Mouse (Mus musculus): ENCODE data around the gene Ctnnb1. TPM values are rescaled to one million over a fixed set of nuclear protein-coding genes. Genes with fewer than 3 reads are reported as not detected.

Gene Ctnnb1
- 448 and 454 TPM in 2 replicates for polyA plus RNA-seq (2015; fragmentation: Nextera tagmentation; extraction: Ambion mirVana)

DNA sequence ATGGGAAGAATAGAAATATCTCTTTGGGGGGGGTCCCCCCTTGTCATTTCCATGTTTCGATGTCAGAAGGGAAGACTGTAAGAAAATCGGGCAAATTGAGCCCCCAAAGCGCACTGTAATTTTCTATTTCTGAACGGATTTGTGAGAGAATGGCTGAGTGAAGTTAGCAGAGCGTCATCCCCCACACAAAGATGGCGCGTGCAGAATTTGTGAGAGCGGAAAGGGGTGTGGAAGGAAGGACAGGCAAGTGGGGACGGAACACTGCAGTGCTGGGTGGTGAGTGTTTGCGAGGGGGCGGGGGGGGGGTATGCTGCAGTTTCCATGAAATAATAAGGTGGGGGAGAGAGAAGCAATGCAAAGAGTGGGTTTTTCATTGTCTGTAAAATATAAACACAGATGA lies at the start of gene Ctnnb1:
Gene Ctnnb1, plus strand, starts transcription at position 136 of the 400 bp plus-strand sequence.
- H3K9ac ChIP-seq (ENCODE audit: low read depth, low read length) = no peak within 1 kb of the TSS
- H3K4me2 ChIP-seq (ENCODE audit: low read depth, low read length) = no peak within 1 kb of the TSS
- H3K36me3 ChIP-seq (ENCODE audit: control insufficient read depth, insufficient read depth, low read length) = no peaks in the 10 kb centered on the region
- H3K4me3 ChIP-seq (ENCODE audit: low read length) = no peak within 1 kb of the TSS
- WGBS = 83% methylated on average over 11 of the region's 11 CpGs
- no peaks in the 10 kb centered on the region for H3K27me3 ChIP-seq (replicated peaks; ENCODE audit: control insufficient read depth, insufficient read depth, low read length)
- no peaks in the 10 kb centered on the region for H3K9me3 ChIP-seq (ENCODE audit: control insufficient read depth, low read length)
- H3K27ac ChIP-seq (ENCODE audit: low read length) = no peak within 1 kb of the TSS
- peaks cover 2% of the 10 kb centered on the region; the same call in 1 of the 2 replicates for H3K4me1 ChIP-seq (ENCODE audit: control insufficient read depth, insufficient read depth, low read length)
- ATAC-seq = no peak

- ATAC-seq = no peak
- no peaks in the 10 kb centered on the region for H3K36me3 ChIP-seq (ENCODE audit: control insufficient read depth, insufficient read depth, low read length)
- H3K4me3 ChIP-seq (ENCODE audit: low read length) = no peak overlapping the region
- no peaks in the 10 kb centered on the region for H3K27me3 ChIP-seq (replicated peaks; ENCODE audit: control insufficient read depth, insufficient read depth, low read length)
- H3K4me1 ChIP-seq (ENCODE audit: control insufficient read depth, insufficient read depth, low read length) = peaks cover 12% of the 10 kb centered on the region
- 58% methylated on average over 9 of the region's 9 CpGs for WGBS
- H3K9me3 ChIP-seq (ENCODE audit: control insufficient read depth, low read length) = no peaks in the 10 kb centered on the region
- no peak overlapping the region for H3K27ac ChIP-seq (ENCODE audit: low read length)
- H3K9ac ChIP-seq (ENCODE audit: low read depth, low read length) = no peak overlapping the region
- H3K4me2 ChIP-seq (ENCODE audit: low read depth, low read length) = no peak overlapping the region
These were observed 48.7 kb upstream of the Ctnnb1 start for GRCm38 (mm10) chr9:120880286-120880685.

DNA sequence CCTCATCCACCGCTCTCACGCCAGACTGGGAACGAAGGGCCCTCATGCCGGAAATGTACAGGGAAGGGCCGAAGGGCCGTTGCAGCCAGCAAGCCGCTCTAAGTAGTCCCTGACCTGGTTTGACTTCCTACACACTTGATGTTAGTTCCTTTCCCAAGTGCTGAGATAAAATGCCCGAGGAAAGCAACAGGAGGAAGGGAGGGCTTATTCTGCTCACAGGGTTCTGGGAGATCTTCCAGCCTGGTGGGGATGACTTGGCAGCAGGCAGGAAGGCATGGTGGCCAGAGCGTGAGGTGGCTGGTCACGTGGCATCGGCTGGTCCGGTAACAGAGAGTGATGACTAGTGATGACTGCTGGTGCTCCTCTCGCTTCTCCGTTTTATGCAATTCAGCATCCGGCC lies 47.9 kb upstream of the Ctnnb1 start:
- ATAC-seq = no peak
- 85% methylated on average over 15 of the region's 15 CpGs for WGBS
- H3K4me2 ChIP-seq (ENCODE audit: low read depth, low read length) = no peak overlapping the region
- peaks cover 16% of the 10 kb centered on the region for H3K4me1 ChIP-seq (ENCODE audit: control insufficient read depth, insufficient read depth, low read length)
- H3K4me3 ChIP-seq (ENCODE audit: low read length) = no peak overlapping the region
- H3K27me3 ChIP-seq (replicated peaks; ENCODE audit: control insufficient read depth, insufficient read depth, low read length) = no peaks in the 10 kb centered on the region
- no peaks in the 10 kb centered on the region for H3K36me3 ChIP-seq (ENCODE audit: control insufficient read depth, insufficient read depth, low read length)
- no peak overlapping the region for H3K27ac ChIP-seq (ENCODE audit: low read length)
- H3K9me3 ChIP-seq (ENCODE audit: control insufficient read depth, low read length) = no peaks in the 10 kb centered on the region
- no peak overlapping the region for H3K9ac ChIP-seq (ENCODE audit: low read depth, low read length)

- no peak overlapping the region for H3K9ac ChIP-seq (ENCODE audit: low read depth, low read length)
- no peaks in the 10 kb centered on the region for H3K36me3 ChIP-seq (ENCODE audit: control insufficient read depth, insufficient read depth, low read length)
- no peak overlapping the region for H3K4me2 ChIP-seq (ENCODE audit: low read depth, low read length)
- H3K4me3 ChIP-seq (ENCODE audit: low read length) = no peak overlapping the region
- no peaks in the 10 kb centered on the region for H3K9me3 ChIP-seq (ENCODE audit: control insufficient read depth, low read length)
- H3K27ac ChIP-seq (ENCODE audit: low read length) = no peak overlapping the region
- H3K4me1 ChIP-seq (ENCODE audit: control insufficient read depth, insufficient read depth, low read length) = peaks cover 16% of the 10 kb centered on the region
- WGBS = 54% methylated on average over 4 of the region's 4 CpGs
- peak; percentile 66 for ATAC-seq
- H3K27me3 ChIP-seq (replicated peaks; ENCODE audit: control insufficient read depth, insufficient read depth, low read length) = no peaks in the 10 kb centered on the region
These were observed 47.2 kb upstream of the Ctnnb1 start for GRCm38 (mm10) chr9:120881839-120882238.

- H3K27me3 ChIP-seq (replicated peaks; ENCODE audit: control insufficient read depth, insufficient read depth, low read length) = no peaks in the 10 kb centered on the region
- H3K4me2 ChIP-seq (ENCODE audit: low read depth, low read length) = no peak overlapping the region
- peak; percentile 35 for ATAC-seq
- no peak overlapping the region for H3K4me3 ChIP-seq (ENCODE audit: low read length)
- H3K9me3 ChIP-seq (ENCODE audit: control insufficient read depth, low read length) = no peaks in the 10 kb centered on the region
- H3K27ac ChIP-seq (ENCODE audit: low read length) = peak overlapping the region; percentile 16; the same call in 1 of the 2 replicates
- peaks cover 16% of the 10 kb centered on the region for H3K4me1 ChIP-seq (ENCODE audit: control insufficient read depth, insufficient read depth, low read length)
- H3K36me3 ChIP-seq (ENCODE audit: control insufficient read depth, insufficient read depth, low read length) = no peaks in the 10 kb centered on the region
- WGBS = 43% methylated on average over 10 of the region's 10 CpGs
- H3K9ac ChIP-seq (ENCODE audit: low read depth, low read length) = no peak overlapping the region
These were observed 44.3 kb upstream of the Ctnnb1 start for GRCm38 (mm10) chr9:120884726-120885125.

GRCm38 (mm10) chr9:120887631-120888030 lies 41.4 kb upstream of the Ctnnb1 start:
- H3K4me3 ChIP-seq (ENCODE audit: low read length) = no peak overlapping the region
- H3K27me3 ChIP-seq (replicated peaks; ENCODE audit: control insufficient read depth, insufficient read depth, low read length) = no peaks in the 10 kb centered on the region
- H3K27ac ChIP-seq (ENCODE audit: low read length) = no peak overlapping the region
- peaks cover 13% of the 10 kb centered on the region for H3K4me1 ChIP-seq (ENCODE audit: control insufficient read depth, insufficient read depth, low read length)
- H3K36me3 ChIP-seq (ENCODE audit: control insufficient read depth, insufficient read depth, low read length) = no peaks in the 10 kb centered on the region
- no peak for ATAC-seq
- 76% methylated on average over 2 of the region's 2 CpGs for WGBS
- no peak overlapping the region for H3K9ac ChIP-seq (ENCODE audit: low read depth, low read length)
- H3K4me2 ChIP-seq (ENCODE audit: low read depth, low read length) = no peak overlapping the region
- no peaks in the 10 kb centered on the region for H3K9me3 ChIP-seq (ENCODE audit: control insufficient read depth, low read length)

DNA sequence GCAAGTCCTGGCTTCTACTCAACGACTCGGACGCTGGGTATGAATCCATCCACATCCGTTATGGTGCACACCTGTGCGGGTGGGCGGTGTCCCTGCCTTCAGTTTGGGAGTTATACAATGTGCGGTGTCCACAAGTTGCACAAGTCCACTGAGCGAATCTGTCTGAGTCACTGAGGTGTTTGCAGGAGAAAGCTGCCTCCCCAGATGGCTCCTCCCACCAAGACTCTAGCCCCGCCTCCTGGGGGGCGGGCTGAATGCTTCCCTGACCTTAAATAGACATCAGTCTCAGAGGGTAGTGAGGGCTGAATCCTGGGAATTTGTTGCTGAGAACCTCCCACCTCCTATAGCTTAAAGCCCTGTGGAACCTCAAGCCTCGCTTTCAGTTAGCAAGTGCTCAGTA lies 35.6 kb upstream of the Ctnnb1 start:
- Histone ChIP-seq H3K9me3 (ENCODE audit: control insufficient read depth, low read length) (no peaks in the 10 kb centered on the region), H3K27ac (ENCODE audit: low read length) (peak overlapping the region; percentile 27; the same call in 1 of the 2 replicates), H3K9ac (ENCODE audit: low read depth, low read length) (no peak overlapping the region), H3K27me3 (replicated peaks; ENCODE audit: control insufficient read depth, insufficient read depth, low read length) (no peaks in the 10 kb centered on the region), H3K4me1 (ENCODE audit: control insufficient read depth, insufficient read depth, low read length) (peaks cover 8% of the 10 kb centered on the region), H3K36me3 (ENCODE audit: control insufficient read depth, insufficient read depth, low read length) (no peaks in the 10 kb centered on the region), H3K4me3 (ENCODE audit: low read length) (no peak overlapping the region), H3K4me2 (ENCODE audit: low read depth, low read length) (peak overlapping the region; percentile 34)
- peak; percentile 72 for ATAC-seq
- WGBS = 86% methylated on average over 11 of the region's 11 CpGs

DNA sequence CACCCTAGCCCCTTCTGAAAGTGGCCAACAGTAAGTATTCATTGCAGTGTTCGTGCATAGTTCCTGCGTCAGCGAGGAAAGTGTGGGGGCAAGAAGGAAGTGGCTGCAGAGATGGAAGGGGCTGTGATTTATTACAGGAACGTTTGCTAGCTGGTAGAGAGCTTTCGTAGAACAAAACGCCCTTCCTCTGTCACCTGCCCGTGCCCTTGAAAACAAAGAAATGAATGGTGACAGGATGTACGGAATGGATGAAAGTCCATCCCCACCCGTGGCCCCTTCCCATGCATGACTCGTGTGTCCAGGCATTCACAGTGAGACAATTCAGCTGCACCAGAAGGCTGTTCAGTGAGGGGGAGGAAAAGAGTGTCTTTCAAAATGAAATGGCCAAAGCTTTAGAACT lies 35.0 kb upstream of the Ctnnb1 start:
- ATAC-seq = peak; percentile 18
- Histone ChIP-seq H3K36me3 (ENCODE audit: control insufficient read depth, insufficient read depth, low read length) (no peaks in the 10 kb centered on the region), H3K4me3 (ENCODE audit: low read length) (no peak overlapping the region), H3K9me3 (ENCODE audit: control insufficient read depth, low read length) (no peaks in the 10 kb centered on the region), H3K4me1 (ENCODE audit: control insufficient read depth, insufficient read depth, low read length) (peaks cover 8% of the 10 kb centered on the region), H3K27me3 (replicated peaks; ENCODE audit: control insufficient read depth, insufficient read depth, low read length) (no peaks in the 10 kb centered on the region), H3K27ac (ENCODE audit: low read length) (peak overlapping the region; percentile 27; the same call in 1 of the 2 replicates), H3K4me2 (ENCODE audit: low read depth, low read length) (peak overlapping the region; percentile 34), H3K9ac (ENCODE audit: low read depth, low read length) (0 out of 2 replicates have a peak overlapping the region, but pooled peaks have one; percentile 31)
- WGBS = 25% methylated on average over 10 of the region's 10 CpGs

DNA sequence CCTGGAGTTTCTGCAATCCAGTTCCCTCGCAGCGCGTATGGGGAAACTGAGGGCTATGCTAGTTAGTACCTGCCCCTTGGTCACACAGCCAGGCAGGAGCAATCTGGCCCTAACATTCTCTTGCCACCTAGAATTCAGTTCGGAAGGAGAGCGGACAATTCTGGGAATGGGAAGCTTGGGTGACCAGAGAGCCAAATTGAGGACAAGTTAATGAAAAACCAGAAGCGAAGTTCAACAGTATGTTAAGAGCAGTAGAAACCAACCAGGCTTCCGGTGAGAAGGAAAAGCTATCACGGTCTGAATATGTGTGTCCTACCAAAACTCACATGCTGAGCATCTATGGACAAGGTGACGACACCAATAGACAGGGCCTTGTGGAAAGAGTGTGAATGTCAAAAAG lies 34.6 kb upstream of the Ctnnb1 start:
- Histone ChIP-seq H3K4me3 (ENCODE audit: low read length) (no peak overlapping the region), H3K27ac (ENCODE audit: low read length) (0 out of 2 replicates have a peak overlapping the region, but pooled peaks have one; percentile 27), H3K4me1 (ENCODE audit: control insufficient read depth, insufficient read depth, low read length) (peaks cover 8% of the 10 kb centered on the region), H3K9ac (ENCODE audit: low read depth, low read length) (0 out of 2 replicates have a peak overlapping the region, but pooled peaks have one; percentile 31), H3K27me3 (replicated peaks; ENCODE audit: control insufficient read depth, insufficient read depth, low read length) (no peaks in the 10 kb centered on the region), H3K4me2 (ENCODE audit: low read depth, low read length) (no peak overlapping the region), H3K9me3 (ENCODE audit: control insufficient read depth, low read length) (no peaks in the 10 kb centered on the region), H3K36me3 (ENCODE audit: control insufficient read depth, insufficient read depth, low read length) (no peaks in the 10 kb centered on the region)
- 78% methylated on average over 9 of the region's 9 CpGs for WGBS
- ATAC-seq = no peak

DNA sequence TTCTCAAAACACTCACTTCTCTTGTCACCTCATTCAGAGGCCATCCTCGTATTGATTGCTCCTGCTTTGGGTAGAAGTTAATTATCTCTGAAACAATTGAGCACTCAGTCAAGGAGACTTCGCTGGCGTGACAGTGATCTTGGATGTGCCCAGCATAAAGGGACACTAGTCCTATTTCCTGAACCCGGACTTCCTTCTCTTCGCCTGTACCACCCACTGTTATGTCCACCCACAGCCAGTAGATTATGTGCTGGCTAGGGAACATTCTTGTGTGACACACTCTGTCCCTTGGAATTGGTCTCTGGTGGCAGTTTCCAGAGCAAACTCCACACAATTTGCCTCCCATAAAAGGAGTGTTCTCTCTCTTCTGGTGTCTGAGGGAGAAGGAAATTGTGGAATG lies 32.5 kb upstream of the Ctnnb1 start:
- Histone ChIP-seq H3K9me3 (ENCODE audit: control insufficient read depth, low read length) (no peaks in the 10 kb centered on the region), H3K4me2 (ENCODE audit: low read depth, low read length) (no peak overlapping the region), H3K9ac (ENCODE audit: low read depth, low read length) (no peak overlapping the region), H3K27me3 (replicated peaks; ENCODE audit: control insufficient read depth, insufficient read depth, low read length) (no peaks in the 10 kb centered on the region), H3K4me3 (ENCODE audit: low read length) (no peak overlapping the region), H3K27ac (ENCODE audit: low read length) (peak overlapping the region; percentile 31; the same call in 1 of the 2 replicates), H3K4me1 (ENCODE audit: control insufficient read depth, insufficient read depth, low read length) (peaks cover 14% of the 10 kb centered on the region), H3K36me3 (ENCODE audit: control insufficient read depth, insufficient read depth, low read length) (no peaks in the 10 kb centered on the region)
- 64% methylated on average over 5 of the region's 5 CpGs for WGBS
- no peak for ATAC-seq

Data from intestine, embryonic 16.5 days (tissue).